Mouse (Mus musculus): ENCODE measurements at regions not wholly inside any gene's neighbourhood (a gene's known extent, or its start where the extent isn't known, plus 50 kb on each side); places are given as distances from the start of the nearest gene placed in this dataset.

- in situ Hi-C loops (cut with MboI, MseI): no loop called here
Measured at GRCm38 (mm10) chr15:57543985-57544384, 66.6 kb upstream of the Slc22a22 start.

- in situ Hi-C loops (cut with MboI, MseI): no loop called here
Measured at GRCm38 (mm10) chr15:57542630-57543029, 65.2 kb upstream of the Slc22a22 start.

- in situ Hi-C loops (cut with MboI, MseI): no loop called here
Measured at GRCm38 (mm10) chr15:57535514-57535913, 58.1 kb upstream of the Slc22a22 start.

Measured in T-helper 17 cell (primary cell).